ENCODE assay signal across 9 mouse cellular contexts in genomic region chr11:60697561-60697960, GRCm38 (mm10). TPM values are rescaled to one million over a fixed set of nuclear protein-coding genes. Genes with fewer than 3 reads are reported as not detected.
DNase-seq lines count a peak whose midpoint lies in the region; ATAC-seq and TF ChIP-seq lines count a peak whose summit lies in the region.
"Had no signal": no experiment of that assay in that cellular context is flagged by ENCODE, and none has a peak within 500 bp of the region (broad histone marks: within the 10 kb centered on the region; RNA-seq: fewer than 3 reads in every experiment).

No protein-coding gene starts in this region.

- H3K27ac ChIP-seq in forebrain, embryonic 15.5 days (replicated peaks): peak overlapping the region; percentile 91; the same call in 1 of the 2 replicates
- H3K27ac ChIP-seq in forebrain, embryonic 12.5 days: no peak overlapping the region
- no peak overlapping the region for H3K27ac ChIP-seq in liver, postnatal 0 days (ENCODE audit: low read depth)
- H3K27ac ChIP-seq in liver, embryonic 11.5 days (ENCODE audit: low read depth, low read length): no peak overlapping the region

- H3K9ac ChIP-seq in forebrain, embryonic 15.5 days (replicated peaks): no peak overlapping the region
- H3K9ac ChIP-seq in forebrain, embryonic 12.5 days: no peak overlapping the region
- no peak overlapping the region for H3K9ac ChIP-seq in liver, postnatal 0 days (replicated peaks)
- H3K9ac ChIP-seq in liver, embryonic 11.5 days (ENCODE audit: low read depth, low read length): no peak overlapping the region
- H3K9ac ChIP-seq: limb, embryonic 12.5 days had no signal

- H3K4me1 ChIP-seq in forebrain, embryonic 15.5 days: peaks cover 32% of the 10 kb centered on the region
- peaks cover 31% of the 10 kb centered on the region for H3K4me1 ChIP-seq in forebrain, embryonic 12.5 days
- peaks cover 22% of the 10 kb centered on the region for H3K4me1 ChIP-seq in liver, postnatal 0 days (ENCODE audit: insufficient read depth)
- peaks cover 15% of the 10 kb centered on the region for H3K4me1 ChIP-seq in liver, embryonic 11.5 days (replicated peaks; ENCODE audit: control insufficient read depth, insufficient read depth, low read length)

- H3K4me3 ChIP-seq in forebrain, embryonic 15.5 days: no peak overlapping the region
- H3K4me3 ChIP-seq in forebrain, embryonic 12.5 days (replicated peaks): no peak overlapping the region
- no peak overlapping the region for H3K4me3 ChIP-seq in liver, postnatal 0 days (ENCODE audit: low read depth, low read length)
- no peak overlapping the region for H3K4me3 ChIP-seq in liver, embryonic 11.5 days (ENCODE audit: low read depth, low read length)
- H3K4me3 ChIP-seq: limb, embryonic 12.5 days had no signal

- no peak for DNase-seq in liver, postnatal 0 days
- DNase-seq in liver, embryonic 11.5 days (ENCODE audit: low spot score): no peak
- DNase-seq in brain, adult 2 months (ENCODE audit: low read depth, low spot score): peak; percentile 56
- no peak for DNase-seq in frontal cortex, postnatal 36 days (ENCODE audit: low spot score in 2 of 2)
- DNase-seq in left cerebral cortex, adult 11 months (ENCODE audit: low spot score): no peak

- H3K36me3 ChIP-seq in forebrain, embryonic 15.5 days: no peaks in the 10 kb centered on the region
- H3K36me3 ChIP-seq in forebrain, embryonic 12.5 days (replicated peaks): peaks cover 6% of the 10 kb centered on the region; the same call in 1 of the 2 replicates
- no peaks in the 10 kb centered on the region for H3K36me3 ChIP-seq in liver, postnatal 0 days (replicated peaks; ENCODE audit: insufficient read depth, low read length)
- no peaks in the 10 kb centered on the region for H3K36me3 ChIP-seq in liver, embryonic 11.5 days (ENCODE audit: control insufficient read depth, insufficient read depth, low read length)

- no peak for TF ChIP-seq EP300 in liver, postnatal 0 days (IDR thresholded peaks at IDR 0.05; ENCODE audit: low read depth)

- H3K9me3 ChIP-seq in forebrain, embryonic 15.5 days: no peaks in the 10 kb centered on the region
- no peaks in the 10 kb centered on the region for H3K9me3 ChIP-seq in forebrain, embryonic 12.5 days
- no peaks in the 10 kb centered on the region for H3K9me3 ChIP-seq in liver, postnatal 0 days (ENCODE audit: low read length)
- H3K9me3 ChIP-seq in liver, embryonic 11.5 days (ENCODE audit: control insufficient read depth, low read length): no peaks in the 10 kb centered on the region
- H3K9me3 ChIP-seq: limb, embryonic 12.5 days had no signal

- 61% methylated on average over 2 of the region's 2 CpGs for WGBS in forebrain, embryonic 15.5 days
- WGBS in forebrain, embryonic 12.5 days: 84% methylated on average over 2 of the region's 2 CpGs
- 72% methylated on average over 2 of the region's 2 CpGs for WGBS in liver, postnatal 0 days (ENCODE audit: insufficient replicate concordance)
- WGBS in liver, embryonic 11.5 days: 56% methylated on average over 2 of the region's 2 CpGs

- H3K4me2 ChIP-seq in forebrain, embryonic 15.5 days (replicated peaks): no peak overlapping the region
- no peak overlapping the region for H3K4me2 ChIP-seq in forebrain, embryonic 12.5 days
- no peak overlapping the region for H3K4me2 ChIP-seq in liver, postnatal 0 days (ENCODE audit: low read depth, low read length)
- H3K4me2 ChIP-seq in liver, embryonic 11.5 days: no peak overlapping the region
- H3K4me2 ChIP-seq: limb, embryonic 12.5 days had no signal

- ATAC-seq in forebrain, embryonic 15.5 days (replicated peaks): no peak
- no peak for ATAC-seq in forebrain, embryonic 12.5 days (ENCODE audit: low FRiP score)
- ATAC-seq in liver, postnatal 0 days: no peak
- no peak for ATAC-seq in liver, embryonic 11.5 days (replicated peaks; ENCODE audit: low FRiP score)
- ATAC-seq in neutrophil, adult 5-6 weeks (ENCODE audit: extremely low read depth, insufficient number of reproducible peaks, low FRiP score, poor library complexity, severe bottlenecking): peak; percentile 62

- no peaks in the 10 kb centered on the region for H3K27me3 ChIP-seq in forebrain, embryonic 15.5 days
- no peaks in the 10 kb centered on the region for H3K27me3 ChIP-seq in forebrain, embryonic 12.5 days
- no peaks in the 10 kb centered on the region for H3K27me3 ChIP-seq in liver, postnatal 0 days (ENCODE audit: insufficient read depth, low read length)
- no peaks in the 10 kb centered on the region for H3K27me3 ChIP-seq in liver, embryonic 11.5 days (replicated peaks; ENCODE audit: control insufficient read depth, insufficient read depth, low read length)
- H3K27me3 ChIP-seq: limb, embryonic 12.5 days had no signal

- peak; percentile 63 for TF ChIP-seq CTCF in liver, postnatal 0 days (IDR thresholded peaks at IDR 0.05; ENCODE audit: low read depth)

RNA-seq across cellular contexts. Expression of gene Llgl1, which starts 2.0 kb away (rescaled TPM):
- 81.5 and 81.8 TPM in 2 replicates for polyA plus RNA-seq in forebrain, embryonic 15.5 days (2015; fragmentation: Nextera tagmentation; extraction: Ambion mirVana)
- 138 and 152 TPM in 2 replicates for polyA plus RNA-seq in forebrain, embryonic 12.5 days (2016; fragmentation: Nextera tagmentation; extraction: Ambion mirVana)
- polyA plus RNA-seq in liver, postnatal 0 days (2015; fragmentation: Nextera tagmentation; extraction: Ambion mirVana): 4.2 and 4.6 TPM in 2 replicates
- 35.6 and 35.9 TPM in 2 replicates for polyA plus RNA-seq in liver, embryonic 11.5 days (2014; fragmentation: Nextera tagmentation; extraction: Ambion mirVana)
- total RNA-seq in neutrophil, adult 5-6 weeks (2017): 9.2 and 11.3 TPM in 2 replicates

RNA-seq across cellular contexts. Expression of gene Flii, which starts 29.5 kb away (rescaled TPM):
- 72.5 and 73.0 TPM in 2 replicates for polyA plus RNA-seq in forebrain, embryonic 15.5 days (2015; fragmentation: Nextera tagmentation; extraction: Ambion mirVana)
- 76.2 and 78.9 TPM in 2 replicates for polyA plus RNA-seq in forebrain, embryonic 12.5 days (2016; fragmentation: Nextera tagmentation; extraction: Ambion mirVana)
- 23.3 and 23.4 TPM in 2 replicates for polyA plus RNA-seq in liver, postnatal 0 days (2015; fragmentation: Nextera tagmentation; extraction: Ambion mirVana)
- polyA plus RNA-seq in liver, embryonic 11.5 days (2014; fragmentation: Nextera tagmentation; extraction: Ambion mirVana): 61.3 and 69.2 TPM in 2 replicates
- 249 and 288 TPM in 2 replicates for total RNA-seq in neutrophil, adult 5-6 weeks (2017)

RNA-seq across cellular contexts. Expression of gene Mief2, which starts 30.6 kb away (rescaled TPM):
- polyA plus RNA-seq in forebrain, embryonic 15.5 days (2015; fragmentation: Nextera tagmentation; extraction: Ambion mirVana): 21.8 and 25.2 TPM in 2 replicates
- polyA plus RNA-seq in forebrain, embryonic 12.5 days (2016; fragmentation: Nextera tagmentation; extraction: Ambion mirVana): 15.4 and 17.9 TPM in 2 replicates
- 4.5 and 4.9 TPM in 2 replicates for polyA plus RNA-seq in liver, postnatal 0 days (2015; fragmentation: Nextera tagmentation; extraction: Ambion mirVana)
- 8.0 and 8.9 TPM in 2 replicates for polyA plus RNA-seq in liver, embryonic 11.5 days (2014; fragmentation: Nextera tagmentation; extraction: Ambion mirVana)
- 12.8 and 15.2 TPM in 2 replicates for total RNA-seq in neutrophil, adult 5-6 weeks (2017)
